Comparison of ENCODE assay signal across 8 mouse cellular contexts in genomic region chr8:70565561-70565960, GRCm38 (mm10). TPM values are rescaled to one million over a fixed set of nuclear protein-coding genes. Genes with fewer than 3 reads are reported as not detected.
DNase-seq lines count a peak whose midpoint lies in the region; ATAC-seq and TF ChIP-seq lines count a peak whose summit lies in the region.

No protein-coding gene starts in this region.

- no peak overlapping the region for H3K27ac ChIP-seq in kidney, embryonic 14.5 days (ENCODE audit: low read depth, low read length)
- H3K27ac ChIP-seq in midbrain, embryonic 10.5 days (replicated peaks), result no peak overlapping the region

- no peaks in the 10 kb centered on the region for H3K36me3 ChIP-seq in kidney, embryonic 14.5 days (ENCODE audit: control insufficient read depth, insufficient read depth, low read length)
- 0 out of 2 replicates have a peak, but pooled peaks cover 2% of the 10 kb centered on the region for H3K36me3 ChIP-seq in midbrain, embryonic 10.5 days

- TF ChIP-seq CTCF in brain, embryonic 14.5 days (IDR thresholded peaks at IDR 0.05; ENCODE audit: borderline replicate concordance, extremely low read depth, insufficient read depth, insufficient read length), result no peak

- no peak for ATAC-seq in kidney, embryonic 14.5 days (ENCODE audit: low FRiP score, low TSS enrichment)
- peak; percentile 61 to 65 for ATAC-seq in hematopoietic stem cell, adult 5-6 weeks (replicated peaks in 1 of 2; ENCODE audit: insufficient read depth in 1 of 2, low FRiP score in 2 of 2, low TSS enrichment in 1 of 2, low read depth in 1 of 2, poor library complexity in 2 of 2, severe bottlenecking in 2 of 2)
- no peak for ATAC-seq in cerebellum, adult (ENCODE audit: insufficient number of reproducible peaks, low FRiP score, low TSS enrichment)

- H3K9ac ChIP-seq in kidney, embryonic 14.5 days (ENCODE audit: low read depth, low read length), result no peak overlapping the region

- no peak for TF ChIP-seq POLR2A in brain, embryonic 14.5 days (IDR thresholded peaks at IDR 0.05; ENCODE audit: borderline replicate concordance, extremely low read depth, insufficient read depth, insufficient read length, poor library complexity, severe bottlenecking)

- H3K4me1 ChIP-seq in kidney, embryonic 14.5 days (ENCODE audit: control insufficient read depth, insufficient read depth, low read length), result peaks cover 17% of the 10 kb centered on the region; the same call in 1 of the 2 replicates
- peaks cover 34% of the 10 kb centered on the region for H3K4me1 ChIP-seq in midbrain, embryonic 10.5 days

- H3K4me2 ChIP-seq in kidney, embryonic 14.5 days (replicated peaks; ENCODE audit: low read depth, low read length), result no peak overlapping the region

- WGBS in kidney, embryonic 14.5 days, result 56% methylated on average over 3 of the region's 3 CpGs
- WGBS in midbrain, embryonic 10.5 days, result 77% methylated on average over 3 of the region's 3 CpGs

- H3K27me3 ChIP-seq in kidney, embryonic 14.5 days (ENCODE audit: control insufficient read depth, insufficient read depth, low read length), result no peaks in the 10 kb centered on the region
- H3K27me3 ChIP-seq in midbrain, embryonic 10.5 days (ENCODE audit: low read depth, poor library complexity, severe bottlenecking), result no peaks in the 10 kb centered on the region

- peak; percentile 62 for DNase-seq in kidney, adult 18-20 months
- DNase-seq in brain, embryonic 14.5 days (ENCODE audit: low read depth), result peak; percentile 31
- DNase-seq in skeletal muscle tissue, adult 2 months (ENCODE audit: low read depth, low spot score), result peak; percentile 54
- no peak for DNase-seq in retina, embryonic 14.5 days (ENCODE audit: low spot score)
- DNase-seq in midbrain, embryonic 10.5 days (ENCODE audit: low spot score), result no peak

- no peaks in the 10 kb centered on the region for H3K9me3 ChIP-seq in kidney, embryonic 14.5 days (ENCODE audit: control insufficient read depth, low read length)
- no peaks in the 10 kb centered on the region for H3K9me3 ChIP-seq in midbrain, embryonic 10.5 days (replicated peaks)

- H3K4me3 ChIP-seq in kidney, embryonic 14.5 days (ENCODE audit: low read length), result no peak overlapping the region
- no peak overlapping the region for H3K4me3 ChIP-seq in midbrain, embryonic 10.5 days

RNA-seq across cellular contexts. Expression of gene Ell, which starts 26.3 kb away (rescaled TPM):
- 12.9 and 22.4 TPM in 2 replicates for polyA plus RNA-seq in kidney, embryonic 14.5 days (2014; fragmentation: Nextera tagmentation; extraction: Ambion mirVana)
- polyA plus RNA-seq in brain, embryonic 14.5 days (2012; rRNA removed), result 26.6 and 27.0 TPM in 2 replicates
- total RNA-seq in hematopoietic stem cell, adult 5-6 weeks (2017), result 9.2 and 14.3 TPM in 2 replicates
- 18.0 and 22.7 TPM in 2 replicates for polyA plus RNA-seq in midbrain, embryonic 10.5 days (2016; fragmentation: Nextera tagmentation; extraction: Ambion mirVana)

RNA-seq across cellular contexts. Expression of gene Isyna1, which starts 28.6 kb away (rescaled TPM):
- polyA plus RNA-seq in kidney, embryonic 14.5 days (2014; fragmentation: Nextera tagmentation; extraction: Ambion mirVana), result 102 and 118 TPM in 2 replicates
- 165 and 231 TPM in 2 replicates for polyA plus RNA-seq in brain, embryonic 14.5 days (2012; rRNA removed)
- total RNA-seq in hematopoietic stem cell, adult 5-6 weeks (2017), result 20.4 and 26.0 TPM in 2 replicates
- polyA plus RNA-seq in midbrain, embryonic 10.5 days (2016; fragmentation: Nextera tagmentation; extraction: Ambion mirVana), result 126 and 137 TPM in 2 replicates

RNA-seq across cellular contexts. Expression of gene Kxd1, which starts 37.8 kb away (rescaled TPM):
- 70.0 and 70.9 TPM in 2 replicates for polyA plus RNA-seq in kidney, embryonic 14.5 days (2014; fragmentation: Nextera tagmentation; extraction: Ambion mirVana)
- polyA plus RNA-seq in brain, embryonic 14.5 days (2012; rRNA removed), result 44.5 and 52.0 TPM in 2 replicates
- 66.1 and 70.0 TPM in 2 replicates for total RNA-seq in hematopoietic stem cell, adult 5-6 weeks (2017)
- polyA plus RNA-seq in midbrain, embryonic 10.5 days (2016; fragmentation: Nextera tagmentation; extraction: Ambion mirVana), result 56.5 and 58.8 TPM in 2 replicates

RNA-seq across cellular contexts. Expression of gene Fkbp8, which starts 38.0 kb away (rescaled TPM):
- 252 and 291 TPM in 2 replicates for polyA plus RNA-seq in kidney, embryonic 14.5 days (2014; fragmentation: Nextera tagmentation; extraction: Ambion mirVana)
- 485 and 597 TPM in 2 replicates for polyA plus RNA-seq in brain, embryonic 14.5 days (2012; rRNA removed)
- 112 and 114 TPM in 2 replicates for total RNA-seq in hematopoietic stem cell, adult 5-6 weeks (2017)
- polyA plus RNA-seq in midbrain, embryonic 10.5 days (2016; fragmentation: Nextera tagmentation; extraction: Ambion mirVana), result 300 and 314 TPM in 2 replicates

RNA-seq across cellular contexts. Expression of gene Ssbp4, which starts 43.1 kb away (rescaled TPM):
- polyA plus RNA-seq in kidney, embryonic 14.5 days (2014; fragmentation: Nextera tagmentation; extraction: Ambion mirVana), result 172 and 220 TPM in 2 replicates
- polyA plus RNA-seq in brain, embryonic 14.5 days (2012; rRNA removed), result 202 and 236 TPM in 2 replicates
- 24.8 and 88.6 TPM in 2 replicates for total RNA-seq in hematopoietic stem cell, adult 5-6 weeks (2017)
- 73.3 and 78.8 TPM in 2 replicates for polyA plus RNA-seq in midbrain, embryonic 10.5 days (2016; fragmentation: Nextera tagmentation; extraction: Ambion mirVana)

Comparison
In these comparisons a context has a peak if more than half of its experiments do, and no peak if none do; other contexts are left out.
1. DNase-seq: peak in kidney, adult 18-20 months (single experiment), brain, embryonic 14.5 days (single experiment) and skeletal muscle tissue, adult 2 months (single experiment); none in retina, embryonic 14.5 days (single experiment) and midbrain, embryonic 10.5 days (single experiment).
2. ATAC-seq: peak in hematopoietic stem cell, adult 5-6 weeks (2 of 2); none in kidney, embryonic 14.5 days (single experiment) and cerebellum, adult (single experiment).